Mouse (Mus musculus): Measurements from ENCODE around the gene Nudt17. TPM values are rescaled to one million over a fixed set of nuclear protein-coding genes. Genes with fewer than 3 reads are reported as not detected.

Nudt17 gene
- polyA plus RNA-seq, 1 experiment from 2014 or later: 12.2 TPM

- no peak overlapping the region for H3K27ac ChIP-seq (ENCODE audit: low read length)
- no peaks in the 10 kb centered on the region for H3K9me3 ChIP-seq (ENCODE audit: low read length)
- no peaks in the 10 kb centered on the region for H3K27me3 ChIP-seq (ENCODE audit: insufficient read depth, low read length)
- 75% methylated on average over 7 of the region's 7 CpGs for WGBS
- no peak overlapping the region for H3K9ac ChIP-seq (replicated peaks; ENCODE audit: low read length)
- H3K4me3 ChIP-seq (ENCODE audit: low read length): no peak overlapping the region
- peaks cover 5% of the 10 kb centered on the region; the same call in 1 of the 2 replicates for H3K4me1 ChIP-seq (ENCODE audit: insufficient read depth, low read length)
- ATAC-seq (ENCODE audit: low FRiP score, low TSS enrichment): no peak
- peaks cover 48% of the 10 kb centered on the region for H3K36me3 ChIP-seq (ENCODE audit: insufficient read depth, low read length)
- no peak overlapping the region for H3K4me2 ChIP-seq (replicated peaks; ENCODE audit: low read depth, low read length)
Measured at GRCm38 (mm10) chr3:96706984-96707383, 1.4 kb downstream of the Nudt17 start.

- no peak overlapping the region for H3K4me2 ChIP-seq (replicated peaks; ENCODE audit: low read depth, low read length)
- H3K9ac ChIP-seq (replicated peaks; ENCODE audit: low read length): no peak overlapping the region
- H3K4me3 ChIP-seq (ENCODE audit: low read length): no peak overlapping the region
- no peak for ATAC-seq (ENCODE audit: low FRiP score, low TSS enrichment)
- H3K4me1 ChIP-seq (ENCODE audit: insufficient read depth, low read length): peaks cover 5% of the 10 kb centered on the region; the same call in 1 of the 2 replicates
- WGBS: 91% methylated on average over 11 of the region's 11 CpGs
- no peaks in the 10 kb centered on the region for H3K27me3 ChIP-seq (ENCODE audit: insufficient read depth, low read length)
- no peaks in the 10 kb centered on the region for H3K9me3 ChIP-seq (ENCODE audit: low read length)
- no peak overlapping the region for H3K27ac ChIP-seq (ENCODE audit: low read length)
- peaks cover 49% of the 10 kb centered on the region for H3K36me3 ChIP-seq (ENCODE audit: insufficient read depth, low read length)
Measured at GRCm38 (mm10) chr3:96706217-96706616, 2.1 kb downstream of the Nudt17 start.

- Histone ChIP-seq H3K9ac (replicated peaks; ENCODE audit: low read length) (no peak overlapping the region), H3K27ac (ENCODE audit: low read length) (no peak overlapping the region), H3K27me3 (ENCODE audit: insufficient read depth, low read length) (no peaks in the 10 kb centered on the region), H3K9me3 (ENCODE audit: low read length) (no peaks in the 10 kb centered on the region), H3K36me3 (ENCODE audit: insufficient read depth, low read length) (peaks cover 51% of the 10 kb centered on the region), H3K4me3 (ENCODE audit: low read length) (no peak overlapping the region), H3K4me2 (replicated peaks; ENCODE audit: low read depth, low read length) (no peak overlapping the region), H3K4me1 (ENCODE audit: insufficient read depth, low read length) (peaks cover 5% of the 10 kb centered on the region; the same call in 1 of the 2 replicates)
- ATAC-seq (ENCODE audit: low FRiP score, low TSS enrichment): no peak
- 66% methylated on average over 11 of the region's 11 CpGs for WGBS
Measured at GRCm38 (mm10) chr3:96704778-96705177, 3.6 kb downstream of the Nudt17 start.

- Histone ChIP-seq H3K9ac (replicated peaks; ENCODE audit: low read length) (no peak overlapping the region), H3K27ac (ENCODE audit: low read length) (no peak overlapping the region), H3K4me3 (ENCODE audit: low read length) (no peak overlapping the region), H3K4me1 (ENCODE audit: insufficient read depth, low read length) (peaks cover 17% of the 10 kb centered on the region), H3K4me2 (replicated peaks; ENCODE audit: low read depth, low read length) (no peak overlapping the region), H3K36me3 (ENCODE audit: insufficient read depth, low read length) (peaks cover 55% of the 10 kb centered on the region), H3K27me3 (ENCODE audit: insufficient read depth, low read length) (no peaks in the 10 kb centered on the region), H3K9me3 (ENCODE audit: low read length) (no peaks in the 10 kb centered on the region)
- WGBS: 68% methylated on average over 4 of the region's 4 CpGs
- ATAC-seq (ENCODE audit: low FRiP score, low TSS enrichment): no peak
Measured at GRCm38 (mm10) chr3:96701003-96701402, 7.4 kb downstream of the Nudt17 start.

GRCm38 (mm10) chr3:96700376-96700775 is 8.0 kb downstream of the Nudt17 start:
- ATAC-seq (ENCODE audit: low FRiP score, low TSS enrichment): no peak
- Histone ChIP-seq H3K4me3 (ENCODE audit: low read length) (no peak overlapping the region), H3K4me2 (replicated peaks; ENCODE audit: low read depth, low read length) (no peak overlapping the region), H3K36me3 (ENCODE audit: insufficient read depth, low read length) (peaks cover 55% of the 10 kb centered on the region), H3K27ac (ENCODE audit: low read length) (no peak overlapping the region), H3K4me1 (ENCODE audit: insufficient read depth, low read length) (peaks cover 23% of the 10 kb centered on the region), H3K9me3 (ENCODE audit: low read length) (no peaks in the 10 kb centered on the region), H3K27me3 (ENCODE audit: insufficient read depth, low read length) (no peaks in the 10 kb centered on the region), H3K9ac (replicated peaks; ENCODE audit: low read length) (no peak overlapping the region)
- WGBS: 62% methylated on average over 7 of the region's 7 CpGs

GRCm38 (mm10) chr3:96698993-96699690 is 9.2 kb downstream of the Nudt17 start:
- H3K27me3 ChIP-seq (ENCODE audit: insufficient read depth, low read length): no peaks in the 10 kb centered on the region
- H3K9ac ChIP-seq (replicated peaks; ENCODE audit: low read length): peak overlapping the region; percentile 44; the same call in 1 of the 2 replicates

GRCm38 (mm10) chr3:96696766-96697732 is 11.3 kb downstream of the Nudt17 start:
- WGBS: under 1% methylated on average over 74 of the region's 85 CpGs
- Histone ChIP-seq H3K36me3 (ENCODE audit: insufficient read depth, low read length) (peaks cover 28% of the 10 kb centered on the region), H3K4me1 (ENCODE audit: insufficient read depth, low read length) (peaks cover 25% of the 10 kb centered on the region), H3K27me3 (ENCODE audit: insufficient read depth, low read length) (no peaks in the 10 kb centered on the region), H3K9ac (replicated peaks; ENCODE audit: low read length) (peak overlapping the region; percentile 89), H3K4me2 (replicated peaks; ENCODE audit: low read depth, low read length) (peak overlapping the region; percentile 77), H3K9me3 (ENCODE audit: low read length) (no peaks in the 10 kb centered on the region), H3K27ac (ENCODE audit: low read length) (peak overlapping the region; percentile 93), H3K4me3 (ENCODE audit: low read length) (peak overlapping the region; percentile 92)
- peak; percentile 95 for ATAC-seq (ENCODE audit: low FRiP score, low TSS enrichment)

More at GRCm38 (mm10) chr3:96698993-96699690, 9.2 kb downstream of the Nudt17 start:
- H3K36me3 ChIP-seq (ENCODE audit: insufficient read depth, low read length): peaks cover 45% of the 10 kb centered on the region
- H3K9me3 ChIP-seq (ENCODE audit: low read length): no peaks in the 10 kb centered on the region
- H3K4me2 ChIP-seq (replicated peaks; ENCODE audit: low read depth, low read length): no peak overlapping the region
- ATAC-seq (ENCODE audit: low FRiP score, low TSS enrichment): no peak
- H3K27ac ChIP-seq (ENCODE audit: low read length): no peak overlapping the region
- peaks cover 25% of the 10 kb centered on the region for H3K4me1 ChIP-seq (ENCODE audit: insufficient read depth, low read length)
- no peak overlapping the region for H3K4me3 ChIP-seq (ENCODE audit: low read length)
- WGBS: 31% methylated on average over 19 of the region's 19 CpGs

- H3K4me3 ChIP-seq (ENCODE audit: low read length): peak within 1 kb of the TSS; percentile 92
- H3K9me3 ChIP-seq (ENCODE audit: low read length): no peaks in the 10 kb centered on the region
- peak within 1 kb of the TSS; percentile 89 for H3K9ac ChIP-seq (replicated peaks; ENCODE audit: low read length)
- WGBS: under 1% methylated on average over 35 of the region's 35 CpGs
- H3K4me2 ChIP-seq (replicated peaks; ENCODE audit: low read depth, low read length): peak within 1 kb of the TSS; percentile 77
- ATAC-seq (ENCODE audit: low FRiP score, low TSS enrichment): peak; percentile 91
- H3K27ac ChIP-seq (ENCODE audit: low read length): peak within 1 kb of the TSS; percentile 93
- H3K4me1 ChIP-seq (ENCODE audit: insufficient read depth, low read length): peaks cover 25% of the 10 kb centered on the region
- H3K27me3 ChIP-seq (ENCODE audit: insufficient read depth, low read length): no peaks in the 10 kb centered on the region
- peaks cover 20% of the 10 kb centered on the region for H3K36me3 ChIP-seq (ENCODE audit: insufficient read depth, low read length)
Measured at GRCm38 (mm10) chr3:96696198-96696765, 12.1 kb downstream of the Nudt17 start, which contains the start of gene Pias3. Pias3 (plus strand) TSS chr3:96696384.

GRCm38 (mm10) chr3:96693579-96693978 is 14.8 kb downstream of the Nudt17 start:
- H3K36me3 ChIP-seq (ENCODE audit: insufficient read depth, low read length): no peaks in the 10 kb centered on the region
- no peak overlapping the region for H3K9ac ChIP-seq (replicated peaks; ENCODE audit: low read length)
- no peaks in the 10 kb centered on the region for H3K9me3 ChIP-seq (ENCODE audit: low read length)
- no peak for ATAC-seq (ENCODE audit: low FRiP score, low TSS enrichment)
- H3K4me1 ChIP-seq (ENCODE audit: insufficient read depth, low read length): peaks cover 17% of the 10 kb centered on the region
- H3K27ac ChIP-seq (ENCODE audit: low read length): no peak overlapping the region
- no peak overlapping the region for H3K4me2 ChIP-seq (replicated peaks; ENCODE audit: low read depth, low read length)
- no peaks in the 10 kb centered on the region for H3K27me3 ChIP-seq (ENCODE audit: insufficient read depth, low read length)
- no peak overlapping the region for H3K4me3 ChIP-seq (ENCODE audit: low read length)
- 89% methylated on average over 1 of the region's 1 CpGs for WGBS

All from kidney, embryonic 16.5 days (tissue).